Mouse (Mus musculus): ENCODE data around the gene Vat1l. TPM values are rescaled to one million over a fixed set of nuclear protein-coding genes. Genes with fewer than 3 reads are reported as not detected.
A peak's percentile ranks its signal among the peaks of the same experiment; 100 is the strongest.

The Vat1l gene
- polyA plus RNA-seq, 1 experiment from 2014 or later, result 1.9 TPM

- Histone ChIP-seq H3K27ac (replicated peaks; ENCODE audit: low read depth, low read length) (no peak overlapping the region), H3K27me3 (ENCODE audit: control insufficient read depth, insufficient read depth, low read length) (0 out of 2 replicates have a peak, but pooled peaks cover 3% of the 10 kb centered on the region), H3K9me3 (ENCODE audit: control insufficient read depth, low read length) (no peaks in the 10 kb centered on the region), H3K4me3 (ENCODE audit: low read depth, low read length) (no peak overlapping the region), H3K36me3 (ENCODE audit: control insufficient read depth, insufficient read depth, low read length) (no peaks in the 10 kb centered on the region), H3K4me1 (ENCODE audit: control insufficient read depth, insufficient read depth, low read length) (no peaks in the 10 kb centered on the region), H3K9ac (ENCODE audit: low read length) (no peak overlapping the region), H3K4me2 (ENCODE audit: low read depth, severe bottlenecking) (no peak overlapping the region)
- whole genome bisulfite sequencing, result 72% methylated on average over 2 of the region's 2 CpGs
- no peak for DNase-seq (ENCODE audit: low spot score)
- ATAC-seq (ENCODE audit: insufficient number of reproducible peaks, low FRiP score, low TSS enrichment, low read depth), result no peak
These were observed 6.4 kb upstream of the Vat1l start for GRCm38 (mm10) chr8:114198990-114199389.

DNA sequence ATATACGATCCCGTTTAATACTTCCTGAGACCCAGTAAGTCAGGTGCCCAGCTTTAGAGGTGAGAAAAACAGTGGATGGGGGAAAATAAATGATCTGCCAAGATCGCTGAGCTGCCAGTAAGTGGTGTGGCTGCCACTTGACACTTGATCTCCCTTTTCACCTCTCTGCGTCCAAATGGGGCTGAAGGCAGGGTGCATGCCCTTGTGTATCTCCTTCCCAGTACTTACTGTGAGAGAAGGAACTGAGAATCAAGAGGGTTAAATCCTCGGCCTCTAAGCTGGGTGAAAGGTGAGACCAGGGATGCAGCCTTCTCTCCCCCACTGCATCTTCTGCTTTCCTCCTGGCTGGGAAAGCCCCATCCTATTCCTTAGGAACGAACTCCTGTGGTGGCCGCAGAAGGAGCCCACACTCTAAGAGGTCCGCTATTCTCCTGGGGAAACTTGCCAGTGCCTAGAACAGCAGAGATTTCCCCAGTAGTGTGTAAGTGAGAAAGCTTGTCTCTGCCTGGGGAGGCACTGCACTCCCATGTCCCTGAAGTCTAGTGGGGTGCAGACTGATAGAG, 1.1 kb downstream of the Vat1l start:
- no peaks in the 10 kb centered on the region for H3K9me3 ChIP-seq (ENCODE audit: control insufficient read depth, low read length)
- 1% methylated on average over 8 of the region's 8 CpGs for WGBS
- no peak overlapping the region for H3K9ac ChIP-seq (ENCODE audit: low read length)
- H3K27ac ChIP-seq (replicated peaks; ENCODE audit: low read depth, low read length), result no peak overlapping the region
- DNase-seq (ENCODE audit: low spot score), result peak; percentile 22
- 0 out of 2 replicates have a peak, but pooled peaks cover 7% of the 10 kb centered on the region for H3K4me1 ChIP-seq (ENCODE audit: control insufficient read depth, insufficient read depth, low read length)
- H3K4me2 ChIP-seq (ENCODE audit: low read depth, severe bottlenecking), result peak overlapping the region; percentile 94; the same call in 1 of the 2 replicates
- peak overlapping the region; percentile 44 for H3K4me3 ChIP-seq (ENCODE audit: low read depth, low read length)
- no peaks in the 10 kb centered on the region for H3K36me3 ChIP-seq (ENCODE audit: control insufficient read depth, insufficient read depth, low read length)
- no peak for ATAC-seq (ENCODE audit: insufficient number of reproducible peaks, low FRiP score, low TSS enrichment, low read depth)
- H3K27me3 ChIP-seq (ENCODE audit: control insufficient read depth, insufficient read depth, low read length), result peaks cover 12% of the 10 kb centered on the region

DNA sequence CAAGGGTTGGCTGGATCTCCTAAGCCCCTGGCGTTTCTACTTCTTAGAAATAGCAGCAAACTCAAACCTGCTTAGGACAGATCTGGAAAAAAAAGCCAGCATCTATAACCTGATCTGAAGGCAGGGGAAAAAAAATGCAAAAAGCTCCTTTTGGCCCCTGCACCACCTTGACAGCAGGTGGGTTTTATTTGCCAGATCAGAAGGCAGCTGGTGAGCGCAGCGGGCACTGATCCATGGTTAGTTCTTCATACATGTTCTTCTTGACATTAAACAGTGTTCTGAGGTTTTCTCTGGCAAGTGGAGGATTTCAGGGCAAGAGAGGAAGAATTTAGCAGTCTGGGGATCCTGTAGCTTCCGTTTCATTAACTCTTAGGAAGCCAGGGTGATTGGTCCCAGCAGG, 1.6 kb downstream of the Vat1l start:
- Histone ChIP-seq H3K27me3 (ENCODE audit: control insufficient read depth, insufficient read depth, low read length) (peaks cover 12% of the 10 kb centered on the region), H3K27ac (replicated peaks; ENCODE audit: low read depth, low read length) (no peak overlapping the region), H3K4me1 (ENCODE audit: control insufficient read depth, insufficient read depth, low read length) (0 out of 2 replicates have a peak, but pooled peaks cover 7% of the 10 kb centered on the region), H3K9me3 (ENCODE audit: control insufficient read depth, low read length) (no peaks in the 10 kb centered on the region), H3K9ac (ENCODE audit: low read length) (no peak overlapping the region), H3K36me3 (ENCODE audit: control insufficient read depth, insufficient read depth, low read length) (no peaks in the 10 kb centered on the region), H3K4me2 (ENCODE audit: low read depth, severe bottlenecking) (no peak overlapping the region), H3K4me3 (ENCODE audit: low read depth, low read length) (no peak overlapping the region)
- WGBS, result 44% methylated on average over 4 of the region's 4 CpGs
- ATAC-seq (ENCODE audit: insufficient number of reproducible peaks, low FRiP score, low TSS enrichment, low read depth) (no peak), DNase-seq (ENCODE audit: low spot score) (no peak)

GRCm38 (mm10) chr8:114220779-114221178, 15.4 kb downstream of the Vat1l start:
- WGBS, result 92% methylated on average over 3 of the region's 3 CpGs
- Histone ChIP-seq H3K27me3 (ENCODE audit: control insufficient read depth, insufficient read depth, low read length) (no peaks in the 10 kb centered on the region), H3K4me2 (ENCODE audit: low read depth, severe bottlenecking) (no peak overlapping the region), H3K4me3 (ENCODE audit: low read depth, low read length) (no peak overlapping the region), H3K4me1 (ENCODE audit: control insufficient read depth, insufficient read depth, low read length) (no peaks in the 10 kb centered on the region), H3K9me3 (ENCODE audit: control insufficient read depth, low read length) (no peaks in the 10 kb centered on the region), H3K9ac (ENCODE audit: low read length) (no peak overlapping the region), H3K36me3 (ENCODE audit: control insufficient read depth, insufficient read depth, low read length) (no peaks in the 10 kb centered on the region), H3K27ac (replicated peaks; ENCODE audit: low read depth, low read length) (no peak overlapping the region)
- DNase-seq (ENCODE audit: low spot score) (no peak), ATAC-seq (ENCODE audit: insufficient number of reproducible peaks, low FRiP score, low TSS enrichment, low read depth) (no peak)

DNA sequence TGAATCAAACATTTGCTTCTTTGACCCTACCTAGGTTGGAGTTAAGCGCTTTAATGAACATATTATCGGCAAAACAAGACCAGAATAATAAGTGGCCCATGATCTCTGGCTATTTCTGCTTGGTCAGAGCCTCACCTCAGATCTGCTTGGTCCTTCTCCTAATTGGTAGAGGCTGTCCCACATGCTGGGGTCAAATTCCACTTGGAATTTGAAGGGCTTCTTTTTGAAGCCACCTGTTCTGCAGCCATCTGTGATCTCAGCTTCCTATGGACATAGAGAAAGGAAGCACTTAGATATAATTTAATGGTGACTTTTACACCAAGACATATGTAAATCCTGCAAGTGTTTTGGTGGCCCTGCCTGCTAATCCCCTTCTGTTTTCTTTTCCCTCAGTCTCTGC, 16.6 kb downstream of the Vat1l start:
- ATAC-seq (ENCODE audit: insufficient number of reproducible peaks, low FRiP score, low TSS enrichment, low read depth) (no peak), DNase-seq (ENCODE audit: low spot score) (no peak)
- WGBS, result 94% methylated on average over 2 of the region's 2 CpGs
- Histone ChIP-seq H3K36me3 (ENCODE audit: control insufficient read depth, insufficient read depth, low read length) (no peaks in the 10 kb centered on the region), H3K9me3 (ENCODE audit: control insufficient read depth, low read length) (no peaks in the 10 kb centered on the region), H3K4me2 (ENCODE audit: low read depth, severe bottlenecking) (no peak overlapping the region), H3K27ac (replicated peaks; ENCODE audit: low read depth, low read length) (no peak overlapping the region), H3K4me1 (ENCODE audit: control insufficient read depth, insufficient read depth, low read length) (no peaks in the 10 kb centered on the region), H3K9ac (ENCODE audit: low read length) (no peak overlapping the region), H3K4me3 (ENCODE audit: low read depth, low read length) (no peak overlapping the region), H3K27me3 (ENCODE audit: control insufficient read depth, insufficient read depth, low read length) (no peaks in the 10 kb centered on the region)

DNA sequence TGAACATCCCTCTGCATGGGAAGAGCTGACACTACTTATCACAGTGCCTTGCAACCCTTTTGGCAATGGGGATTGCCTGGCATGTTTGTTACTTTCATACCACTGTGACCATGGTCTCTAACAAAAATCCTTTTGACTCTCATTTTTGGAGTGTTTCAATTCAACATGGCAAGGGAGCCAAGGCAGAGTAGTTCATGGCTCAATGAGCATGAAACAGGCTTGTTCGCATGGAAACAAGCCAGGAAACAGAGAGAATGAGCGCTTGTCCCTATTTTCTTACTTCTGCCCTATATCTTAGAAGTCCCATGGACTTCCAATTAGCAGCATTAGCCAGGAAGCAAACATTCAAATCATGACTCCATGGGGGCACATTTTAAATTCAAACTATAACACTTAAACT, 18.6 kb downstream of the Vat1l start:
- Histone ChIP-seq H3K9ac (ENCODE audit: low read length) (no peak overlapping the region), H3K4me1 (ENCODE audit: control insufficient read depth, insufficient read depth, low read length) (no peaks in the 10 kb centered on the region), H3K9me3 (ENCODE audit: control insufficient read depth, low read length) (no peaks in the 10 kb centered on the region), H3K27ac (replicated peaks; ENCODE audit: low read depth, low read length) (no peak overlapping the region), H3K4me2 (ENCODE audit: low read depth, severe bottlenecking) (no peak overlapping the region), H3K4me3 (ENCODE audit: low read depth, low read length) (no peak overlapping the region), H3K36me3 (ENCODE audit: control insufficient read depth, insufficient read depth, low read length) (no peaks in the 10 kb centered on the region), H3K27me3 (ENCODE audit: control insufficient read depth, insufficient read depth, low read length) (no peaks in the 10 kb centered on the region)
- ATAC-seq (ENCODE audit: insufficient number of reproducible peaks, low FRiP score, low TSS enrichment, low read depth) (no peak), DNase-seq (ENCODE audit: low spot score) (no peak)
- 89% methylated on average over 2 of the region's 2 CpGs for WGBS

DNA sequence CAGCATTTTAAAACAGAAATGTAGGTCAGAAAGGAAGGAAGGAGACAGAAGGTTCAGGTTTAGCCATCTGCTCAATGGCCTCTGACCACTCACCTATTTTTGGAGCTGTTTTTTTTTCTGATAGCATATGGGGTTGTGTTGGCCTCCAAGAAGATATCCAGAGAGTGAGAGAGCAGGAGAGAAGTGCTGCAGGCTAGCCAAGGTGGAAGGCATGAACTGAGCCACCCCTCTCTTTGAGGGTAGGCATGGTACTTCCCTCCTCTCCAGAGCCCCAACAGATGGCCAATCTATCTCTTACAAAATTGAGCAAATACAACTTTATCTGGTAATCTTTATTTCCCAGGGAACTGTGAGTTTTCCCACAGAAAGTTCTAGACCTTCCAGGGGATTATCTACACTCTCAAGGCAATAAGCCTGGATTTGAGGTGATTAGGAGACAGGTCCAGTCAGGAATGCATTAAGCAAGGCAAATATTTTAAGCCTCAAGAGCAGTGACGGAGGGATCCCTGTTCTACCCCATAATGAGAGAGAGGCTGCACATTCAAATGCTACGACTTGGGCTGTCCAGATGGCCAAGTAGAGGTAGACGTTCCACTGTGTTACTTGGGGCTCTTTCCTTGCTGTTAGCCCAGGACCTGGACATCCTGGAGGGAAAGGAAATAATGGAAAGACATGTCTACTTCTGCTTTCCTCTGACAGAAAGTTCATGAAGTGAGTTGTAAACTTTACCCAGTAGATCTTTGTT, 46.1 kb downstream of the Vat1l start:
- 81% methylated on average over 3 of the region's 3 CpGs for whole genome bisulfite sequencing
- H3K4me3 ChIP-seq (ENCODE audit: low read depth, low read length), result no peak overlapping the region
- no peaks in the 10 kb centered on the region for H3K36me3 ChIP-seq (ENCODE audit: control insufficient read depth, insufficient read depth, low read length)
- H3K9me3 ChIP-seq (ENCODE audit: control insufficient read depth, low read length), result no peaks in the 10 kb centered on the region
- H3K27me3 ChIP-seq (ENCODE audit: control insufficient read depth, insufficient read depth, low read length), result no peaks in the 10 kb centered on the region
- no peak overlapping the region for H3K9ac ChIP-seq (ENCODE audit: low read length)
- DNase-seq (ENCODE audit: low spot score) (no peak), ATAC-seq (ENCODE audit: insufficient number of reproducible peaks, low FRiP score, low TSS enrichment, low read depth) (no peak)
- no peak overlapping the region for H3K4me2 ChIP-seq (ENCODE audit: low read depth, severe bottlenecking)
- H3K4me1 ChIP-seq (ENCODE audit: control insufficient read depth, insufficient read depth, low read length), result no peaks in the 10 kb centered on the region
- H3K27ac ChIP-seq (replicated peaks; ENCODE audit: low read depth, low read length), result no peak overlapping the region

- Histone ChIP-seq H3K4me1 (ENCODE audit: control insufficient read depth, insufficient read depth, low read length) (no peaks in the 10 kb centered on the region), H3K27me3 (ENCODE audit: control insufficient read depth, insufficient read depth, low read length) (no peaks in the 10 kb centered on the region), H3K27ac (replicated peaks; ENCODE audit: low read depth, low read length) (no peak overlapping the region), H3K36me3 (ENCODE audit: control insufficient read depth, insufficient read depth, low read length) (no peaks in the 10 kb centered on the region), H3K4me3 (ENCODE audit: low read depth, low read length) (no peak overlapping the region), H3K9ac (ENCODE audit: low read length) (no peak overlapping the region), H3K4me2 (ENCODE audit: low read depth, severe bottlenecking) (no peak overlapping the region), H3K9me3 (ENCODE audit: control insufficient read depth, low read length) (no peaks in the 10 kb centered on the region)
- DNase-seq (ENCODE audit: low spot score) (peak; percentile 22), ATAC-seq (ENCODE audit: insufficient number of reproducible peaks, low FRiP score, low TSS enrichment, low read depth) (no peak)
- 71% methylated on average over 4 of the region's 4 CpGs for WGBS
These were observed 53.3 kb downstream of the Vat1l start for GRCm38 (mm10) chr8:114258685-114259084.

Measured in limb, embryonic 11.5 days (tissue).